Mouse (Mus musculus): ENCODE measurements around the gene Glra4. TPM values are rescaled to one million over a fixed set of nuclear protein-coding genes. Genes with fewer than 3 reads are reported as not detected.

Gene Glra4
- polyA plus RNA-seq (2012; rRNA removed), result not detected in 2 replicates

- no peak for DNase-seq (ENCODE audit: low spot score)
These were observed at the start of gene Glra4 for GRCm38 (mm10) chrX:136780041-136780440. TSS of gene Glra4 (minus strand) at chrX:136780141.

GRCm38 (mm10) chrX:136828610-136829009, 48.7 kb upstream of the Glra4 start:
- no peak for DNase-seq (ENCODE audit: low spot score)

GRCm38 (mm10) chrX:136825016-136825415, 45.1 kb upstream of the Glra4 start:
- no peak for DNase-seq (ENCODE audit: low spot score)

GRCm38 (mm10) chrX:136822371-136822770, 42.4 kb upstream of the Glra4 start, which contains the start of gene Plp1:
TSS of gene Plp1 (plus strand) at chrX:136822671.
- no peak for DNase-seq (ENCODE audit: low spot score)

GRCm38 (mm10) chrX:136820250-136820649, 40.3 kb upstream of the Glra4 start:
- DNase-seq (ENCODE audit: low spot score), result no peak

GRCm38 (mm10) chrX:136819752-136820151, 39.8 kb upstream of the Glra4 start:
- DNase-seq (ENCODE audit: low spot score), result no peak

- DNase-seq (ENCODE audit: low spot score), result no peak
These were observed 17.3 kb upstream of the Glra4 start for GRCm38 (mm10) chrX:136797223-136797622.

- no peak for DNase-seq (ENCODE audit: low spot score)
These were observed 9.5 kb upstream of the Glra4 start for GRCm38 (mm10) chrX:136789446-136789845.

- DNase-seq (ENCODE audit: low spot score), result no peak
These were observed 679 bp downstream of the Glra4 start for GRCm38 (mm10) chrX:136779262-136779661.

GRCm38 (mm10) chrX:136778046-136778445, 1.9 kb downstream of the Glra4 start:
- DNase-seq (ENCODE audit: low spot score), result no peak

GRCm38 (mm10) chrX:136773035-136773434, 6.9 kb downstream of the Glra4 start:
- no peak for DNase-seq (ENCODE audit: low spot score)

GRCm38 (mm10) chrX:136761103-136762074, 18.6 kb downstream of the Glra4 start:
- no peak for DNase-seq (ENCODE audit: low spot score)

GRCm38 (mm10) chrX:136755464-136755863, 24.5 kb downstream of the Glra4 start:
- DNase-seq (ENCODE audit: low spot score), result no peak

- DNase-seq (ENCODE audit: low spot score), result no peak
These were observed 30.6 kb downstream of the Glra4 start for GRCm38 (mm10) chrX:136749329-136749728.

- DNase-seq (ENCODE audit: low spot score), result no peak
These were observed 35.3 kb downstream of the Glra4 start for GRCm38 (mm10) chrX:136744663-136745062.

GRCm38 (mm10) chrX:136743459-136743858, 36.5 kb downstream of the Glra4 start, which contains the start of gene Morf4l2:
TSS of gene Morf4l2 (minus strand) at chrX:136743690.
- no peak for DNase-seq (ENCODE audit: low spot score)

GRCm38 (mm10) chrX:136742661-136743103, 37.3 kb downstream of the Glra4 start:
- no peak for DNase-seq (ENCODE audit: low spot score)

- no peak for DNase-seq (ENCODE audit: low spot score)
These were observed 37.7 kb downstream of the Glra4 start for GRCm38 (mm10) chrX:136742241-136742640.

GRCm38 (mm10) chrX:136741651-136742201, 38.2 kb downstream of the Glra4 start:
- DNase-seq (ENCODE audit: low spot score), result peak; percentile 72

GRCm38 (mm10) chrX:136740791-136741650, 38.9 kb downstream of the Glra4 start:
- peak; percentile 59 for DNase-seq (ENCODE audit: low spot score)

GRCm38 (mm10) chrX:136740087-136740790, 39.7 kb downstream of the Glra4 start:
- DNase-seq (ENCODE audit: low spot score), result no peak

Data from urinary bladder, adult 2 months (tissue).